Mouse (Mus musculus) heart, adult 11 months (tissue): ENCODE measurements around the gene Knstrn.

Experiments used
- DNase-seq: peaks from one replicate; pipeline ENCODE4 v3.0.0; 2022

The Knstrn gene

GRCm38 (mm10) chr2:118791591-118792258 is 22.1 kb upstream of the Knstrn start:
- peak; percentile 88 for DNase-seq

DNA sequence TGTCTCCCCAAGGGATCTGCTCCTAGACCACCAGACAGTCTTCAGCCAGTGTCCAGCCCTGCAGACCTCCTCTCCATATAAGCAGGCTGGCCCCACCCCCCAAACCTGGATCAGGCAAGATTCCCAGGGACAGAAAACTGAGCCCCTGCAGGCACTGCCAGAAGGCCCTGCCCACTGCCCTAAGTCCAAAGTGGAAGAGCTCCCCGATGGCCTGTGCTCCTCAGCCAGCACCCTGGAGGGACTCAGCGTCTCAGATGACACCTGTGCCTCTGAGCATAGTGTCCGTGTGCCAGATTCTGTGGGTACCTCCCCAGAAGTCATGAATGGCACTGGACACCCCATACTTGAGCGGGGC is 21.6 kb upstream of the Knstrn start:
- DNase-seq = no peak

GRCm38 (mm10) chr2:118793636-118794035 is 20.2 kb upstream of the Knstrn start:
- DNase-seq = peak; percentile 60

DNA sequence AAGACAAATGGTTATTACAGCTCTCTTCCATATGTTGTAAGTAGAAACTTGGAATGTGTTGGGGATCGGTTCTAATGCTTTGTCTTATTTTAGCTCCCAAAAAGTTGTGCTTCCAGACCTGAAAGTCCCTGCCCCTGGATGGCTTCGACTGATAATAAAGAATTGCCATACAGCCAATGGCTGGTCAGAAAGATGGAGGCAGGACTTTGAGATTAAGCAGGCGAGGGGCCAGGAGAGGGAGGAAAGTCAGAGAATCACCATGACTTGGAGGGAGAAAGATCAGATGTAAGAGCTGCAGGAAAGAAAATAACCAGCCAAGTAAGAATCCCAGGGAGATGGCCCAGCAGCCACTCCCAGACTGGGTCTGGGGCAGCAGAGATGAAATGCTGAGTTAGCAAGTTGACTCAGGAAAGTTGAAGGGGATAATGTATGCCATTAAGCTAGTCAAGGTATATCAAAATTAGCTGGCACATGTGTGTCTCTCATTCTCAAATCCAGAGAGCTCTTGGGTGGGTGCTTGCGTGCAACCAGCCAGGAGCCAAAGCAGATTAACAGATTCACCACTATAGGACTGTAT is 11.2 kb upstream of the Knstrn start:
- DNase-seq = peak; percentile 76

DNA sequence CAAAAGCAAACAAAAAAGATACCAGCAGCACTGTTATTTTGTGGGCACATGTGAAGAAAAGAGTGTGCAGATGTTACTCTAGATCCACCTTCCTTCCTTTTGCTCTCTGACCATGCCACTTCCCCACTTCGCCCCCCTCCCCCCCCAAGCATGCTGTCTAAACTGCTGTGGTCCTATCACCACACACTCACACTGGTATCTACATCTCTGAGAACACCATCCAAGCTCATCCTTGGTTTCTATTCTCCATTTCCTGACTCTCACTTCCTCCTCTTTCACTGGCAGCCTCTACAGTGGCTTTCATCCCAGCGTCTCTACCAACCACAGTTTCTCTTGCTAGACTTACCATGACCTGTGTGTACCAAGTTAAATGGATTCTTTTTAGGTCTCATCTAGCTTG is 9.3 kb upstream of the Knstrn start:
- DNase-seq = peak; percentile 89

GRCm38 (mm10) chr2:118805137-118805536 is 8.7 kb upstream of the Knstrn start:
- DNase-seq = peak; percentile 85

- no peak for DNase-seq
Measured at GRCm38 (mm10) chr2:118805756-118806155, 8.0 kb upstream of the Knstrn start.

DNA sequence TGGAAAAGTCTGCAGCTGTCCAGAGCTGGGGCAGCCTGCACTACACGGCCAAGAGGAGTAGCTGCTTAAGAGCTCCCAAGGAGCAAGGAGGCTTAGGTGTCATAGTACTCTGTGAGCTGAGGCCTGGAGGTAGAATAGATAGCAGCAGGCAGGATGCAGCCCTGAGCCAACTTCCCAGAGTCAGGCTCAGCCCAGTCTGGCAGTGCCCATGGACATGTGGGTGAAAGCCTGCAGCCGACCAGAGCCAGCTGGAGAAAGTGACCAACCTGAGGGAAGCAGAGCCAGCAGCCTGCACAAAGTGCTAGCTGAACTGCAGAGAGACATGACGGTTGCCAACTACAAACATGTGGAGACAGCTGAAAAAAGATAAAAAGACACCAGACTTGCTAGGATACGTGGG is 6.9 kb upstream of the Knstrn start:
- DNase-seq = peak; percentile 96

DNA sequence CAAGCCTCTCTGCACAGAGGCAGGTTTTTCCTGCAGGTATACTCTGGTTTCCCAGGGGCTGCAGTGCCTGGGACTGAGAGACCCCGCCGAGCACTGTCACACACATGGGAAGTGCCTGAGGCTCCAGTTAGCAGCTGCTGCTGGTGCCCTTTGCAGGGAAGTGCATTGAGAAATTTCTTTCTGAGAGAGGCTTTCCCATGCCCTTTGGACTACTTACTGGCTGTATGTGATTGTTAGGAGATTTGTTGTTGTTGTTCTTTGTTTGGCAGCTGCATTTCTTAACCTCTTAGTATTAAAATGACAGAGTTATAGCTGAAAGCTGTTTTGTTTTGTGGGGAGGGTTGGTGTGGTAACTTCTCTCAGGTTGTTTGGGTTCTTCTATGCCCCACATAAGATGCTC is 2.9 kb upstream of the Knstrn start:
- DNase-seq = peak; percentile 56

DNA sequence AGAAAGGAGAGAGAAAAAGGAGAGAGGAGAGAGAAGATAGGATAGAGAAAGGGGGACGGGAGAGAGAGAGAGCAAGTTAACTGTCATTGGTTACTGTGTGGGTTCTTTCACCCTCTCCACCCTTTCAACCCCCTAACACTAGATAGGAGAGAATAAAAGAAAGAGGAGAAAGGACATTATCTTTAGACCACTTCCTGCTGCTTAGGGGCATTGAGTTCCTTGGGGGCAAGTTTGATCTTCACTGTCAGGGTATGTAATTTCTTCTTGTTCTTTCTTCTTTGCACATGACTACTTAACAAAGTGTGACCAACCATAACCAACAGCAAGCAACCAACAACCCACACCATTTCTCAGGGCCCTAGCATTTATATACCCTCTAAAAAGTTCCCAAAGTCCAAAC is 1.1 kb upstream of the Knstrn start:
- peak; percentile 14 for DNase-seq

DNA sequence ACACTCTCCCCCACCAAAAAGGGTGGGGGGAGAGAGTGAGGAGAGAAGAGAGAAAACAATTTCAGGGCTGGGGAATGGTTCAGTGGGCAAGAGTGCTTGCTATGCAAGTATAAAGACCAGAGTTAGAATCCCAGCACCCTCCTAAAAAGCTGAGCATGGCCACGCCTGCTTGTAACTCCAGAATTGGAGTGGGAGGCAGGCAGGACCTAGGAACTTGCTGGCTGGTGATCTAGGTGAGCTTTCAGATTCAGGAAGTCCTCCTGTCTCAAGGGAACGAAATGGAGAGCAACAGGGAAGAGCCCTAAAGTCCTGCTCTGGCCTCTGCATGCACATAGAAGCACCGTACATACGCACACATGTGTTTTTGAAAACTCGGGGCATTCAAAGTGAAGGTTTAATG is 9.0 kb downstream of the Knstrn start:
- peak; percentile 74 for DNase-seq

- DNase-seq = peak; percentile 55
Measured at GRCm38 (mm10) chr2:118824396-118824795, 10.6 kb downstream of the Knstrn start.

GRCm38 (mm10) chr2:118829096-118829495 is 15.3 kb downstream of the Knstrn start:
- peak; percentile 56 for DNase-seq

DNA sequence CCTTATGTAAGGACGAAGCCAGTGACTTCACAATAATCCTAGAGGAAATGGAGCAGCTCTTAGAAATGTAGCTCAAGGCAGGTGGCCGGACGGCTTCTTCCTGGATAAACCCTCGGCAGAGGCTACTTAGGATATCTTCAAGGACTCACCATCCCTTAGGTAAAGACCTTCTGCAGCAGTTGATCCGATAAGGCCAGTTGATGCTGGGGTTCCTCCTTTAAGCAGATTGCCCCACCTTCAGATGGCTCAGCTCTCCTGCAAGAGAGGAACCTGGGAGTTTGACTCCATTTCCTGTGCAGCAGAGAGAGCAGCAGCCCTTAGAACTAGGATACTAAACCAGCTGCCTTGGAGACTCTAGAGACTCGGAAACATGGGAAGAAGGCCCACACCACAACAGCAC is 20.3 kb downstream of the Knstrn start:
- no peak for DNase-seq

DNA sequence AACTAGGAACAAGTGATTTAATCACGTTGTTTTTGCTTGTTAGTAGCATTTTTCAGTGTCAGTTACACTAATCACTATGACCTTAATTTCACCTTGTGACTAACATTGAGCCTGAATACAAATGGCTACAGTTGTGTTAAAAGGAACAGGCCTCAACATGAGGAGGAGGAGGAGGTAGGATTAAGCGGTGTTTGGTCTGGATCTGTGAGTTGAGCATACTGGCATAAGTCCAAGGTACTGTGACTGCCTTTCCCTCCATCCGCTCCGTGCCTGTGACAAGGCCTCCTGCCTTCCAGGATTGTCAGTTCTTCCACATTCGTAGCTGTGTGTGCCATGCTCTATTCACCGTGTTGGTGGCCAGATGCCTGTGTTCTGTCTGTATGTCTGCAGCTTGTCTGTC is 21.3 kb downstream of the Knstrn start:
- DNase-seq = no peak

- no peak for DNase-seq
Measured at GRCm38 (mm10) chr2:118838330-118838729, 24.5 kb downstream of the Knstrn start.

GRCm38 (mm10) chr2:118841186-118841585 is 27.4 kb downstream of the Knstrn start:
- DNase-seq = no peak

GRCm38 (mm10) chr2:118841774-118842173 is 28.0 kb downstream of the Knstrn start:
- no peak for DNase-seq

GRCm38 (mm10) chr2:118844427-118844826 is 30.6 kb downstream of the Knstrn start:
- no peak for DNase-seq

DNA sequence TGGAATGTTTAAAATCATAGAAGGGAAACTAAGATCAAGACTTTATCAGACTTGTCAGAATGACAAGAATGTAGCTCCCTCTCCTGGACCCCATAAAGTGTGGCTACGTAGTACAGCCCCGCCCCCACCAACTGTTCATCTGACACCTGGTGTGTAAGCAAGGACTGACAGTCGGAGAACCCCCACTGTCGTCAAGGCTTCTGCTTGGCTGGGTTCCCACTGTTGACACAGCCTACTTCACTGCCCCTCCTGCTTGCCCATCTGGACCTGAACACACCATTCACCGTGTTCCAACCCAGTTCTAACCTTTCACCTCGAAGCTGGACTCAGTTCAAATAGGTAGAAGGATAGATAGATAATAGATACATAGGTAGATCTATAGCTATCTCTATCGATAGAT is 32.4 kb downstream of the Knstrn start:
- DNase-seq = no peak

- DNase-seq = no peak
Measured at GRCm38 (mm10) chr2:118851756-118852155, 38.0 kb downstream of the Knstrn start.

DNA sequence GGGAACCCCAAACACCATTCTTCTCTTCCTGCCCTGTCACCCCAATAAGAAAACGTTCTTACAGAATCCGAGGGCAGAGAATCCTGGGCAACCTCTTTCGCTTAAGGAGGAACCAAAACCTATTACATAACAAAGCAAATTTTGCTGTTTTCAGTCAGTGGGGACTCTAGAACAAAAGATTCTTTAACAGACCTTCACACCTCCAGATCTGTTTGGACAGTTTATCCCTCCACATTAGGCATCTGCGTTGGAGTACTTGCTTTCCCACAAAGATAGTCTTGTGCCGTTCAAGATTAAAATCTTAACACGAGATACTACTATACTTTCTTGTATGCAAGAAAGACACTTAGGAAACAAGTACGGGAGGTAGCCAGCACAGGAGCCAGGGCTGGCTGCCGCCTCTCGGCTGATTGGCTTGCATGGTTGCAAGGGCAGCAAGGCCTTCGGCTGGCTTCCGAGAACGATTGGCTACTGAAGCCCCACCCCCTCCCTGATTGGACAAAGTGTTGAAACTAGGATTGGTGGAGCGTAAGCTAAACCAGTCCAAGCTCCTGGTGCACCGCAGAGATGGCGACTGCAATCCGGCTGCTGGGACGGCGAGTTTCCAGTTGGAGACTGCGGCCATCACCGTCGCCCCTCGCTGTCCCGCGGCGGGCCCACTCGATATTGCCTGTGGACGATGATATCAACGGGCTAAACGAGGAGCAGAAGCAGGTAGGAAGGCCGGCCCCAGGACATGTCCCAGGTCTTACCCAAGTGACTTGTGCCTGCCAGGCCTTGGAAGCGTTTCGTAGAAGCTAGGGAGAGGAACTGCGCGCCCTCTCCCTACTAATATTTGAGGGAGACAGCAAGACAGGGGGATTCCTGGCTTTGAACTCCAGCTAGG is 47.9 kb downstream of the Knstrn start, which contains the start of gene Ivd:
Gene Ivd, plus strand, starts transcription at position 501 of the 886 bp plus-strand sequence.
- DNase-seq = peak; percentile 100

DNA sequence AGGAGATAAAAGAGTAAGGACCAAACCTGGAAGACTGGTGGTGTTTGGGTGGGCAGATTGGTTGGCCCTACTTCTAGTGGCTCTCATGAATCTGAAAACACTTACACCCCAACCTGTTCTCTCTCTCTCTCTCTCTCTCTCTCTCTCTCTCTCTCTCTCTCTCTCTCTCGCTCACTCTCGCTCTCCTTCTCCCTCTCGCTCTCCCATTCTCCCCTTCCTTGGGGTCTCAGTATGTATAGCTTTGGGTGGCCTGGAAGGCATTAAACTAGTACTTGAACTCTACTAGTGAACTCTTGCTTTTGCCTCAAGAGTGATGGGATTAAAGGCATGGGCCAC is 48.5 kb downstream of the Knstrn start:
- DNase-seq = no peak

DNA sequence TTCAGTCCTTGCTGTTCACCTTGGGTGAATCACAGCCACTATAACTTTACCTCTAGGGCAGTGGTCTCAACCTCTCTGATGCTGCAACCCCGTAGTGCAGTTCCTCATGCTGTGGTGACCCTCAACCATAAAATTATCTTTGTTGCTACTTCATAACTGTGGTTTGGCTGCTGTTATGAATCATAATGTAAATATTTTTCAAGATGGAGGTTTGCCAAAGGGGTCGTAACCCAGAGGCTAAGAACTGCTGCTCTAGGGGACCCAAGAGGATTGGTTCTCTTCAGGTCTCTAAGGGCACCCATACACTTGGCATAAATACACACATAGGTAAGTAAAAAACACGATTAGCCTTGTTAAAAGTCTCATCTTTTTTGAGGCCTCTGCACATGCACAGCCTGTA is 56.8 kb downstream of the Knstrn start:
- no peak for DNase-seq
